Mouse (Mus musculus) mouse embryonic stem cell (cell line): ENCODE data around the gene Dcaf15.

ENCODE experiments used
- in situ Hi-C, 2 experiments: fragments of 300-500 bp; cut with MboI; formaldehyde crosslinking; loops; 1 replicate in 1 of 2; 3 replicates in 1 of 2; pipeline ENCODE4 v1.14.3; 2019 to 2020; ENCODE audit warnings: low sequenced_read_pairs in 2 of 2, low pct_unique_long_range_greater_than_20kb in 1 of 2, mixed read lengths in 1 of 2; ENCODE audit not compliant: unreplicated experiment in 1 of 2

Gene Dcaf15

GRCm38 (mm10) chr8:84104221-84104620 lies 347 bp downstream of the Dcaf15 start:
- in situ Hi-C loops, result no loop called here

GRCm38 (mm10) chr8:84103601-84104000 lies 967 bp downstream of the Dcaf15 start:
- in situ Hi-C loops, result no loop called here

GRCm38 (mm10) chr8:84101476-84102270 lies 2.9 kb downstream of the Dcaf15 start:
- in situ Hi-C loops, result no loop called here

- in situ Hi-C loops, result no loop called here
Measured at GRCm38 (mm10) chr8:84098376-84098775, 6.2 kb downstream of the Dcaf15 start.

DNA sequence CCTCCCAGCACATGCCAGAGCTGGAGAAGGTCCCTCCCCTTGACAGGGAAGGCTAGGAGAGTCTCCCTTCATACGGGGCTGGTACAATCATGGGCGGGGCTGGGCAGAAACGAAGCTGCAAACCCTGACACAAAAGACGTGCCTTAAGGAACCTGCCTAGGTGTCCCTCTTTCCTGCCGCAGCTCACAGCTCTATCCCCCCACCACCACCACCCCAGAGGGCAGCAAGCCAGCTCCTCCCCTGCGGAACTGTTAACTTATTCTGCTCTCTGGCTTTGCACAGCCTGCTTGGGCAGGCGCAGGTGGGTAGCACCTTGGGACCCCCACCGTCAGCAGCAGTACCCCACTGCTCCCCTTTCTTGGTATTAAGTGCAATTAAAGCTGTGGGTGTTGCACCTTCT lies 8.5 kb downstream of the Dcaf15 start:
- in situ Hi-C loops, result no loop called here

- in situ Hi-C loops, result no loop called here
Measured at GRCm38 (mm10) chr8:84090585-84090984, 14.0 kb downstream of the Dcaf15 start.

DNA sequence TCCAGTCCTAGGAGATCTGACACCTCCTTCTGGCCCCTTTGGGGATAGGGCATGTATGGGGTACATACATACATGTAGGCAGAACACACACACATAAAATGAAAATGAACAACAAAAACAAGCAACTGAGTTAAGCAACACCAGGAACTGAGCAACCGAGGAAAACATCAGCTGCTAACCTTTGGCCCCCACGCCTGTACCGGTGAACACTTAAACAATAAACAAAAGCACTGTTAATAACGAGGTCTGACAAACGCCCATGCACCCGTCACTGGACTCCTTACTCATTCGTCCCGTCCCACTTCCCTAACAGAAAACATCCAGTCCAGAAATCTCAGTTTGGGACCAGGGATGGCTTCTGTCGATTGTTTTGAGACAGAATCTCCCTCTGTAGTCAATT lies 15.3 kb downstream of the Dcaf15 start:
- in situ Hi-C loops, result no loop called here

GRCm38 (mm10) chr8:84087821-84088220 lies 16.7 kb downstream of the Dcaf15 start:
- in situ Hi-C loops, result no loop called here

- in situ Hi-C loops, result no loop called here
Measured at GRCm38 (mm10) chr8:84087156-84087555, 17.4 kb downstream of the Dcaf15 start.

- in situ Hi-C loops, result no loop called here
Measured at GRCm38 (mm10) chr8:84084341-84085115, 20.0 kb downstream of the Dcaf15 start.

DNA sequence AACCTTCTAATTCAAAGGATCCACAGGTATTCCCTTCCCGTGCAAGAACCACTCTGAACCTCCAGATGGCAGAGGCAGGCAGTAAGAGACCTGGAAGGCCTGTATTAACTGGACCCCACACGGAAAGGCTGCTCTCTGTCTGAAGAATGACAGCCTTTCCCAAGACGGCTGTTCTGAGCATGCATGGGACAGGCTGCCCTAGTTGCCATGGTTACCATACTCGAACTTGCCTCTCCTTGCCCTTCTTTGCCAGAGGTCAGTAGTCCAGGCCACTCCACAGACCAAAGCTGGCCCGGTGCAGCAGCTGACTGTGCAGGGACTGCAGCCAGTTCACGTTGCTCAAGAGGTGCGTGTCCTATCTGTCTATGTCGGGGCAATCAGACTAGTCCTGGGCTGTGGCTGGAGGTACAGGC lies 20.7 kb downstream of the Dcaf15 start:
- in situ Hi-C loops, result no loop called here

GRCm38 (mm10) chr8:84079206-84079605 lies 25.4 kb downstream of the Dcaf15 start:
- in situ Hi-C loops, result no loop called here

DNA sequence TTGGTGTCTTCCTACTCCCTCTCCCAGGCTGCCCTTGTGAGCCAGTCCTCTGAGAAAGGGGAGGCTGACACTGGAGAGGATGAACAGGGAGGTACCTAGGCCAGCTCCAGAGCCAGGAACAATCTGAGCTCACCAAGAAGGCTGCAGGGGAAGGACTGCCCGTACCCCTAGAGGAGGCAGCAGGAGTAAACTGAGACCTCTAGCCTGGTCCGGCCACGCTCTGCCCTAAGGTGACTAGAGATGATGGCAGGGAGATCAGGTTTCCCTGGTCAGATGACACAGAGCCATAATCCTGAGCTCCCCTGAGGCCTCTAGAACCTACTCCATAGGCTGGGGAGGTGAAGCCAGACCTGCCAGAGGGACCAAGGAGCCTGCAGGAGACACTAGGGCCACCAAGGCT lies 27.7 kb downstream of the Dcaf15 start:
- in situ Hi-C loops, result no loop called here

- in situ Hi-C loops, result no loop called here
Measured at GRCm38 (mm10) chr8:84076412-84076811, 28.2 kb downstream of the Dcaf15 start.

DNA sequence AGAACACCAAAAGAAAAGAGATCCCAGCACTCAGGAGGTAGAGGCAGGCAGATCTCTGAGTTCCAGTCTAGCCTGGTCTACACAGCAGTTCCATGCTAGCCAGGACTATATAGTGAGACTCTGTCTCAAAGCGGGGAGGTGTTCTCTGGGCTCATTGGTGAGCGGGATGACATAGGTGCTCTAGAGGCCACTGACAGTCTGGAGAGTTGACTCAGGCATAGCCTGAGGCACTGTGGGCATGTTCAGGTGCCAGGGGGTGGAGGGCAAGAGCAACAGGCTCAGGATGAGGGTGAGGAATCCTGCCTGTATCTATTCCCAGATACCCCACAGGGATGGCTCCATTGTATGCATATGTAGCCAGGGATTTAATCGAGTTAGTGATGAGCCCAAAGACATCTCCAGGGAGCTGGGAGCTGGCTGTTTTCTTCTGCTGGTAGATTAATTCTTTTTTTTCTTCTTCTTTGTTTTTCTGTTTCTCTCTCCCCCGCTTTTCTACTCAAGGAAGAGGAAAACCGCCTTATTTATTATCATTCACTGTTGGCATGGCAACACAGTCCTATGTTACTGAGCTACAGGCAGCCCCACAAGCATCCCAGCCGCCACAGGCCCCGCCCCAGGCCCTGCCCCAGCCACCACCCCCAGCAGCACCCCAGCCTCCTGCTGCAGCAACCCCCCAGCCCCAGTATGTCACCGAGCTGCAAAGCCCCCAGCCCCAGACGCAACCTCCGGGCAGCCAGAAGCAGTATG lies 31.2 kb downstream of the Dcaf15 start:
- in situ Hi-C loops, result no loop called here

DNA sequence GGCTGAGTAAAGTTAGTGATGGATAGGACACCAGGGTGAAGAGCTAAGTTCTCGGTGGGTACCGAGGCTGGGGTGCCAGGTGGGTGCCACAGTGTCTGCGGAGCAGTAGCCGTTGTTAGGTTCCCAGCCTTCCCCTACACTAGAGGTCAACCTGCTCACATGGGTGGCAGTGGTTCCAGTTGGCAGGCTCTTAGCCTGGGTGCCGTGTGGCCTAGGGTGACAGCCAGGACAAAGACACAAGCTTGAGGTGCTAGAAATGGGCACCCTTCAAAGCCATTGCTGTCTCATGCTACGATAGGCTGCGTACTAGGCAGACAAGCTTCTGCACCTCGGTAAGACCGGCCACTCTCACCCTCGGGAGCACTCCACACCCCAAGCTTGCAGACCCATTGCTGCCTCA lies 32.2 kb downstream of the Dcaf15 start:
- in situ Hi-C loops, result no loop called here

GRCm38 (mm10) chr8:84071921-84072320 lies 32.6 kb downstream of the Dcaf15 start:
- in situ Hi-C loops, result no loop called here

GRCm38 (mm10) chr8:84070667-84071066 lies 33.9 kb downstream of the Dcaf15 start:
- in situ Hi-C loops, result no loop called here

DNA sequence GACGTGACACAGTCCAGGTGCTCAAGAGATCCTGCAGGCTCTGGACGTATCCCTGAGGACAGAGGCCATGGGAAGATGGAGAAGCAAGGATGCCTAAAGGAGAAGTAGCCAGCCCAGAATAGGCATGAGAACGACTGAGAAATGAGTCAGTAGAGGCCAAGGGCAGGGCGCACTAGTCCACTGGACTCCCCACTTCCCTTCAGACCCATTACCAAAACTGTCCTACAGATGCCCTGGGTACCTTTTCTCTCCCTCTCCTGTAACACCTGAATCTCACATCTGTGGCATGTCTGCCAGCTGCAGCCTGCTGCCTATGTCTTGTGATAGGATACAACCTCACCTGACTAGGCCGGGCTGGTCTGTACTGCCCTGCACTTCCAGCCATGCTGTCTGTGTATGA lies 34.3 kb downstream of the Dcaf15 start:
- in situ Hi-C loops, result no loop called here
